Mouse (Mus musculus) hindbrain, embryonic 16.5 days (tissue): Measurements from ENCODE around the gene Cxcr4. TPM values are rescaled to one million over a fixed set of nuclear protein-coding genes. Genes with fewer than 3 reads are reported as not detected.

Experiments
- ATAC-seq: fragments of 200-750 bp; cut with Nextera tagmentation; 2 replicates; pipeline ENCODE4 v1.8.0; 2017; ENCODE audit warnings: moderate TSS enrichment, moderate library complexity
- H3K27ac ChIP-seq: fragments of 300-500 bp; sonication (generic); 2 replicates; pipeline ENCODE4 v1.5.1; 2014; ENCODE audit warnings: low read depth, mild to moderate bottlenecking, control low read depth, low read length, moderate library complexity
- H3K27me3 ChIP-seq: fragments of 300-500 bp; sonication (generic); replicated peaks from 2 replicates; pipeline ENCODE4 v1.6.1; 2014; ENCODE audit warnings: low read length; ENCODE audit not compliant: control insufficient read depth, insufficient read depth
- H3K36me3 ChIP-seq: fragments of 300-500 bp; sonication (generic); 2 replicates; pipeline ENCODE4 v1.6.1; 2014; ENCODE audit warnings: mild to moderate bottlenecking, low read length, moderate library complexity, mixed read lengths; ENCODE audit not compliant: control insufficient read depth, insufficient read depth
- H3K4me1 ChIP-seq: fragments of 300-500 bp; sonication (generic); 2 replicates; pipeline ENCODE4 v1.6.1; 2014; ENCODE audit warnings: low read depth, low read length; ENCODE audit not compliant: control insufficient read depth, insufficient read depth
- H3K4me2 ChIP-seq: fragments of 300-500 bp; sonication (generic); 2 replicates; pipeline ENCODE4 v1.6.1; 2014; ENCODE audit warnings: mild to moderate bottlenecking, low read length, control low read depth, moderate library complexity
- H3K4me3 ChIP-seq: fragments of 300-500 bp; sonication (generic); 2 replicates; pipeline ENCODE4 v1.5.1; 2014; ENCODE audit warnings: mild to moderate bottlenecking, low read length, control low read depth, moderate library complexity
- H3K9ac ChIP-seq: fragments of 300-500 bp; sonication (generic); 2 replicates; pipeline ENCODE4 v1.6.1; 2014; ENCODE audit warnings: low read depth, mild to moderate bottlenecking, control low read depth, low read length, moderate library complexity
- H3K9me3 ChIP-seq: fragments of 300-500 bp; sonication (generic); 2 replicates; pipeline ENCODE4 v1.6.1; 2014; ENCODE audit warnings: mild to moderate bottlenecking, low read length, moderate library complexity; ENCODE audit not compliant: control insufficient read depth
- WGBS: fragments of 180-500 bp; shearing (Covaris S2); extraction: QIAGEN DNeasy Blood & Tissue Kit; methylation state at CpG from one replicate; pipeline ENCODE4 v1.1.7; 2014; 5-methylcytosine and 5-hydroxymethylcytosine counted together
- polyA plus RNA-seq: library from polyadenylated mRNA; unstranded; fragments of >200 nt; fragmentation: Nextera tagmentation; extraction: Ambion mirVana; gene quantifications from 2 replicates; pipeline ENCODE4 v1.2.1, GENCODE M21; 2015

Gene Cxcr4
- polyA plus RNA-seq, 1 experiment from 2014 or later: 5.9 TPM

- Histone ChIP-seq H3K36me3 (no peaks in the 10 kb centered on the region), H3K9ac (no peak overlapping the region), H3K9me3 (0 out of 2 replicates have a peak, but pooled peaks cover 2% of the 10 kb centered on the region), H3K4me3 (no peak overlapping the region), H3K4me1 (no peaks in the 10 kb centered on the region), H3K4me2 (no peak overlapping the region), H3K27me3 (no peaks in the 10 kb centered on the region), H3K27ac (no peak overlapping the region)
- WGBS: 77% methylated on average over 3 of the region's 3 CpGs
- no peak for ATAC-seq
Observed at GRCm38 (mm10) chr1:128549007-128549406, 43.1 kb downstream of the Cxcr4 start.

GRCm38 (mm10) chr1:128548220-128548998 is 43.7 kb downstream of the Cxcr4 start:
- H3K4me3 ChIP-seq: no peak overlapping the region
- no peaks in the 10 kb centered on the region for H3K4me1 ChIP-seq
- no peaks in the 10 kb centered on the region for H3K27me3 ChIP-seq
- no peak overlapping the region for H3K9ac ChIP-seq
- no peak for ATAC-seq
- no peak overlapping the region for H3K27ac ChIP-seq
- 88% methylated on average over 5 of the region's 5 CpGs for WGBS
- no peak overlapping the region for H3K4me2 ChIP-seq
- 0 out of 2 replicates have a peak, but pooled peaks cover 2% of the 10 kb centered on the region for H3K9me3 ChIP-seq
- H3K36me3 ChIP-seq: no peaks in the 10 kb centered on the region

- Histone ChIP-seq H3K4me2 (no peak overlapping the region), H3K4me1 (no peaks in the 10 kb centered on the region), H3K27me3 (no peaks in the 10 kb centered on the region), H3K36me3 (no peaks in the 10 kb centered on the region), H3K9ac (no peak overlapping the region), H3K9me3 (0 out of 2 replicates have a peak, but pooled peaks cover 2% of the 10 kb centered on the region), H3K27ac (0 out of 2 replicates have a peak overlapping the region, but pooled peaks have one; percentile 10), H3K4me3 (no peak overlapping the region)
- ATAC-seq: peak; percentile 28; the same call in 1 of the 2 replicates
- WGBS: 55% methylated on average over 6 of the region's 6 CpGs
Observed at GRCm38 (mm10) chr1:128545672-128546071, 46.4 kb downstream of the Cxcr4 start.

- ATAC-seq: no peak
- WGBS: 87% methylated on average over 2 of the region's 2 CpGs
- no peaks in the 10 kb centered on the region for H3K36me3 ChIP-seq
- H3K4me3 ChIP-seq: no peak overlapping the region
- no peak overlapping the region for H3K4me2 ChIP-seq
- peaks cover 3% of the 10 kb centered on the region; the same call in 1 of the 2 replicates for H3K4me1 ChIP-seq
- no peak overlapping the region for H3K27ac ChIP-seq
- H3K9ac ChIP-seq: no peak overlapping the region
- H3K9me3 ChIP-seq: 0 out of 2 replicates have a peak, but pooled peaks cover 2% of the 10 kb centered on the region
- no peaks in the 10 kb centered on the region for H3K27me3 ChIP-seq
Observed at GRCm38 (mm10) chr1:128543137-128543536, 49.0 kb downstream of the Cxcr4 start.

- Histone ChIP-seq H3K4me1 (peaks cover 3% of the 10 kb centered on the region; the same call in 1 of the 2 replicates), H3K9me3 (0 out of 2 replicates have a peak, but pooled peaks cover 2% of the 10 kb centered on the region), H3K4me3 (no peak overlapping the region), H3K27me3 (no peaks in the 10 kb centered on the region), H3K9ac (no peak overlapping the region), H3K27ac (no peak overlapping the region), H3K36me3 (no peaks in the 10 kb centered on the region), H3K4me2 (no peak overlapping the region)
- WGBS: 67% methylated on average over 3 of the region's 3 CpGs
- ATAC-seq: no peak
Observed at GRCm38 (mm10) chr1:128542555-128542954, 49.5 kb downstream of the Cxcr4 start.

- no peak overlapping the region for H3K4me2 ChIP-seq
- H3K36me3 ChIP-seq: no peaks in the 10 kb centered on the region
- no peak overlapping the region for H3K4me3 ChIP-seq
- no peaks in the 10 kb centered on the region for H3K27me3 ChIP-seq
- H3K9me3 ChIP-seq: no peaks in the 10 kb centered on the region
- no peak overlapping the region for H3K9ac ChIP-seq
- ATAC-seq: no peak
- WGBS: 87% methylated on average over 2 of the region's 2 CpGs
- peaks cover 3% of the 10 kb centered on the region; the same call in 1 of the 2 replicates for H3K4me1 ChIP-seq
- H3K27ac ChIP-seq: no peak overlapping the region
Observed at GRCm38 (mm10) chr1:128540213-128540612, 51.9 kb downstream of the Cxcr4 start.

GRCm38 (mm10) chr1:128539555-128539954 is 52.5 kb downstream of the Cxcr4 start:
- Histone ChIP-seq H3K9me3 (no peaks in the 10 kb centered on the region), H3K4me3 (no peak overlapping the region), H3K36me3 (no peaks in the 10 kb centered on the region), H3K9ac (0 out of 2 replicates have a peak overlapping the region, but pooled peaks have one; percentile 11), H3K4me2 (no peak overlapping the region), H3K4me1 (peaks cover 3% of the 10 kb centered on the region; the same call in 1 of the 2 replicates), H3K27me3 (no peaks in the 10 kb centered on the region), H3K27ac (peak overlapping the region; percentile 19; the same call in 1 of the 2 replicates)
- ATAC-seq: peak; percentile 53; the same call in 1 of the 2 replicates
- WGBS: 42% methylated on average over 10 of the region's 10 CpGs

Other genes with a start within 250 kb of the Cxcr4 start
- gene Mcm6, start 232.6 kb downstream of the Cxcr4 start, polyA plus RNA-seq: 67.0 and 76.0 TPM in 2 replicates
- gene Dars, start 174.9 kb downstream of the Cxcr4 start, polyA plus RNA-seq: 140 and 141 TPM in 2 replicates